Mouse (Mus musculus): ENCODE measurements around the gene Tspo. TPM values are rescaled to one million over a fixed set of nuclear protein-coding genes. Genes with fewer than 3 reads are reported as not detected.

Tspo gene
- total RNA-seq, 2 experiments from 2014 or later = 81.5 to 89.5 TPM

- no peak for DNase-seq
- intact Hi-C loops (cut with DNase I) = no loop called here
Measured at GRCm38 (mm10) chr15:83575543-83575942, 12.2 kb downstream of the Tspo start.

GRCm38 (mm10) chr15:83576651-83577050, 13.3 kb downstream of the Tspo start:
- DNase-seq = no peak
- intact Hi-C loops (cut with DNase I) = no loop called here

GRCm38 (mm10) chr15:83582931-83583330, 19.5 kb downstream of the Tspo start:
- intact Hi-C loops (cut with DNase I) = no loop called here
- DNase-seq = no peak

- intact Hi-C loops (cut with DNase I) = no loop called here
Measured at GRCm38 (mm10) chr15:83583419-83584156, 20.2 kb downstream of the Tspo start.

GRCm38 (mm10) chr15:83584741-83585220, 21.4 kb downstream of the Tspo start:
- no peak for DNase-seq
- intact Hi-C loops (cut with DNase I) = no loop called here

More at GRCm38 (mm10) chr15:83583419-83584156, 20.2 kb downstream of the Tspo start:
- peak; percentile 53 to 76 for DNase-seq

- DNase-seq = no peak
- intact Hi-C loops (cut with DNase I) = loop anchor here (5.0 kb wide), 1 partner anchor 209 kb away; no protein-coding TSS in a partner anchor
Measured at GRCm38 (mm10) chr15:83590841-83591240, 27.4 kb downstream of the Tspo start.

- no peak for DNase-seq
- intact Hi-C loops (cut with DNase I) = loop anchor here (5.0 kb wide), 1 partner anchor 209 kb away; no protein-coding TSS in a partner anchor
Measured at GRCm38 (mm10) chr15:83591758-83592157, 28.4 kb downstream of the Tspo start.

- intact Hi-C loops (cut with DNase I) = loop anchor here (5.0 kb wide), 1 partner anchor 210 kb away; no protein-coding TSS in a partner anchor
- no peak for DNase-seq
Measured at GRCm38 (mm10) chr15:83592260-83593188, 29.1 kb downstream of the Tspo start.

GRCm38 (mm10) chr15:83593189-83593585, 29.8 kb downstream of the Tspo start:
- intact Hi-C loops (cut with DNase I) = loop anchor here (5.0 kb wide), 1 partner anchor 211 kb away; no protein-coding TSS in a partner anchor
- no peak for DNase-seq

GRCm38 (mm10) chr15:83593702-83594512, 30.5 kb downstream of the Tspo start:
- intact Hi-C loops (cut with DNase I) = loop anchor here (5.0 kb wide), 1 partner anchor 212 kb away; no protein-coding TSS in a partner anchor
- no peak for DNase-seq

- intact Hi-C loops (cut with DNase I) = loop anchor here (5.0 kb wide), 1 partner anchor 212 kb away; no protein-coding TSS in a partner anchor
- DNase-seq = peak; percentile 95 to 96
Measured at GRCm38 (mm10) chr15:83594513-83595363, 31.3 kb downstream of the Tspo start, which contains the start of gene Ttll12. Gene Ttll12, minus strand, starts transcription at chr15:83595157.

- no peak for DNase-seq
- intact Hi-C loops (cut with DNase I) = no loop called here
Measured at GRCm38 (mm10) chr15:83595364-83595711, 31.9 kb downstream of the Tspo start.

- intact Hi-C loops (cut with DNase I) = no loop called here
- no peak for DNase-seq
Measured at GRCm38 (mm10) chr15:83596833-83597232, 33.4 kb downstream of the Tspo start.

- intact Hi-C loops (cut with DNase I) = no loop called here
Measured at GRCm38 (mm10) chr15:83601185-83601584, 37.8 kb downstream of the Tspo start.

GRCm38 (mm10) chr15:83602372-83603045, 39.1 kb downstream of the Tspo start:
- intact Hi-C loops (cut with DNase I) = no loop called here
- peak; percentile 51 to 58 for DNase-seq

More at GRCm38 (mm10) chr15:83601185-83601584, 37.8 kb downstream of the Tspo start:
- no peak for DNase-seq

- DNase-seq = no peak
- intact Hi-C loops (cut with DNase I) = no loop called here
Measured at GRCm38 (mm10) chr15:83603046-83603396, 39.6 kb downstream of the Tspo start.

- intact Hi-C loops (cut with DNase I) = no loop called here
- no peak for DNase-seq
Measured at GRCm38 (mm10) chr15:83603426-83603825, 40.0 kb downstream of the Tspo start.

GRCm38 (mm10) chr15:83606216-83606615, 42.8 kb downstream of the Tspo start:
- no peak for DNase-seq
- intact Hi-C loops (cut with DNase I) = no loop called here

- no peak for DNase-seq
- intact Hi-C loops (cut with DNase I) = no loop called here
Measured at GRCm38 (mm10) chr15:83606700-83607099, 43.3 kb downstream of the Tspo start.

Measured in heart, postnatal 10 days (tissue).